Mouse (Mus musculus): ENCODE results near the gene Olfr25. TPM values are rescaled to one million over a fixed set of nuclear protein-coding genes. Genes with fewer than 3 reads are reported as not detected.

Gene Olfr25
- not detected for polyA plus RNA-seq (2014; fragmentation: Illumina TruSeq; extraction: RNeasy Lipid Tissue Mini Kit (QIAGEN cat#74804); ENCODE audit: low read depth, low replicate concordance)

DNA sequence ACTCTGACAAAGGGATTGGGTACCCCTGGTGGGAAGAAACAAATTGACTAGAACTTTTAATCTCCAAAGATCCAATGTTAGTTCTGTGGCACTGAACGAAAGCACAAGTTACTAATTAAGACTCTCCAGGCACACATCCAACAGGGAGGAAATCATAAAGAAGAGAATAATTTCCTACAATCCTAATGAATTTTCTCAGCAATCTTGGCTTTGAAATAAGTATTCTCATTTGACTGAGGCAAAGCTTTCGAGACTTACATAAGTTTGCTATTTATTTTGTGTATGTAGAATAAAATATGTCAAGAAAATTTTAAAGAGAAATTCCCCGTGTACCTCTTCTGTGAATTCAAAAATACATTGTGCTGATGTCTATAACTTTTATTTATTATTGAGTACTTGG lies at the start of gene Olfr25:
TSS of gene Olfr25 (plus strand) at position 301 of the 400 bp plus-strand sequence.

GRCm38 (mm10) chr9:38290807-38291206 lies 38.1 kb upstream of the Olfr25 start, which contains the start of gene Olfr896-ps1:
Olfr896-ps1 (plus strand) TSS chr9:38291107.

GRCm38 (mm10) chr9:38348111-38348510 lies 19.3 kb downstream of the Olfr25 start, which contains the start of gene Olfr898:
Olfr898 (plus strand) TSS chr9:38348411.

DNA sequence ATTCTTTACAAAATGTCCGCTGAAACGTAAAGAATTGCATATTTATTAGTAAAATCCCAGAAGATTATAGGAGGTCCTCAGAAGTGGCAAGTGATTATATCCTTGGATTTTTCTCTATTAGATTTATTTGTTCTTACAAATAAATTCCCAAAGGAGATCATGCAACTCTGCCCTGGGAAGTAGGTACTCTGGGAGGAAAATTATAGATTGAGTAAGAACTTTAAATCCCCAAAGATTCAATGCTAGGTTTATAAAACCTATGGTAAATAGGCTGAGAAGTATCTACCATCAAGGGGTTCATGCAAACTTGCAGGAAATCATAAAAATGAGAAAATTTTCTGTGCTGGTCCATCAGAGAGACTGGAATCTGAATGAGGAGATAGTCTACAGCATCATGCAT lies 37.7 kb downstream of the Olfr25 start, which contains the start of gene Olfr250:
TSS of gene Olfr250 (plus strand) at position 301 of the 400 bp plus-strand sequence.

DNA sequence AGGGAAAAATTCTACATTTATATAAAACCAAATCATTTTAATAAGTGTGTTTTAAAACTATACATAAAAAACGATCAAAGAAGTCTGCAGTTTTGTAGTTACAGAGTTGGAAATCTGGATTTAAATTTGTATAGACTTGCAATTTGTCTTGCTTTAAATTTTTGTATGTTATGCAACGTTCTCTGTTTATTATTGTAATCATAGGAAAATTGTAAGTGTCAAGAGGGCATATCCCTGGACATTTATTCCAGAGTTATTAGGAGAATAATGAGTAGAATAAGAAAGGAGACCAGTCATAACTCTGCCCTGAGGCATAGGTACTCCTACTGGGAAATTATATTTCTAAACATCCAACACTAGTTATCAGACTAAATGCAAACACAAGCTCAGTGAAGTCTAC lies 47.9 kb downstream of the Olfr25 start, which contains the start of gene Olfr251:
TSS of gene Olfr251 (plus strand) at position 301 of the 400 bp plus-strand sequence.

Other genes with a start within 250 kb of the Olfr25 start
- gene Olfr887, start 245.0 kb upstream of the Olfr25 start, polyA plus RNA-seq (2014; fragmentation: Illumina TruSeq; extraction: RNeasy Lipid Tissue Mini Kit (QIAGEN cat#74804); ENCODE audit: low read depth, low replicate concordance) = not detected
- gene Olfr888, start 220.9 kb upstream of the Olfr25 start, polyA plus RNA-seq (2014; fragmentation: Illumina TruSeq; extraction: RNeasy Lipid Tissue Mini Kit (QIAGEN cat#74804); ENCODE audit: low read depth, low replicate concordance) = not detected
- gene Olfr889, start 213.9 kb upstream of the Olfr25 start, polyA plus RNA-seq (2014; fragmentation: Illumina TruSeq; extraction: RNeasy Lipid Tissue Mini Kit (QIAGEN cat#74804); ENCODE audit: low read depth, low replicate concordance) = not detected
- not detected for gene Olfr890, start 186.5 kb upstream of the Olfr25 start, polyA plus RNA-seq (2014; fragmentation: Illumina TruSeq; extraction: RNeasy Lipid Tissue Mini Kit (QIAGEN cat#74804); ENCODE audit: low read depth, low replicate concordance)
- not detected for gene Olfr891, start 148.2 kb upstream of the Olfr25 start, polyA plus RNA-seq (2014; fragmentation: Illumina TruSeq; extraction: RNeasy Lipid Tissue Mini Kit (QIAGEN cat#74804); ENCODE audit: low read depth, low replicate concordance)
- not detected for gene Olfr893, start 120.7 kb upstream of the Olfr25 start, polyA plus RNA-seq (2014; fragmentation: Illumina TruSeq; extraction: RNeasy Lipid Tissue Mini Kit (QIAGEN cat#74804); ENCODE audit: low read depth, low replicate concordance)
- gene Olfr894, start 111.0 kb upstream of the Olfr25 start, polyA plus RNA-seq (2014; fragmentation: Illumina TruSeq; extraction: RNeasy Lipid Tissue Mini Kit (QIAGEN cat#74804); ENCODE audit: low read depth, low replicate concordance) = not detected
- gene Olfr143, start 76.3 kb upstream of the Olfr25 start, polyA plus RNA-seq (2014; fragmentation: Illumina TruSeq; extraction: RNeasy Lipid Tissue Mini Kit (QIAGEN cat#74804); ENCODE audit: low read depth, low replicate concordance) = not detected
- gene Olfr895, start 61.2 kb upstream of the Olfr25 start, polyA plus RNA-seq (2014; fragmentation: Illumina TruSeq; extraction: RNeasy Lipid Tissue Mini Kit (QIAGEN cat#74804); ENCODE audit: low read depth, low replicate concordance) = not detected
- not detected for gene Olfr896-ps1, start 38.0 kb upstream of the Olfr25 start, polyA plus RNA-seq (2014; fragmentation: Illumina TruSeq; extraction: RNeasy Lipid Tissue Mini Kit (QIAGEN cat#74804); ENCODE audit: low read depth, low replicate concordance)
- not detected for gene Olfr898, start 19.4 kb downstream of the Olfr25 start, polyA plus RNA-seq (2014; fragmentation: Illumina TruSeq; extraction: RNeasy Lipid Tissue Mini Kit (QIAGEN cat#74804); ENCODE audit: low read depth, low replicate concordance)
- gene Olfr250, start 37.8 kb downstream of the Olfr25 start, polyA plus RNA-seq (2014; fragmentation: Illumina TruSeq; extraction: RNeasy Lipid Tissue Mini Kit (QIAGEN cat#74804); ENCODE audit: low read depth, low replicate concordance) = not detected
- gene Olfr251, start 48.0 kb downstream of the Olfr25 start, polyA plus RNA-seq (2014; fragmentation: Illumina TruSeq; extraction: RNeasy Lipid Tissue Mini Kit (QIAGEN cat#74804); ENCODE audit: low read depth, low replicate concordance) = not detected
- gene Olfr147, start 72.6 kb downstream of the Olfr25 start, polyA plus RNA-seq (2014; fragmentation: Illumina TruSeq; extraction: RNeasy Lipid Tissue Mini Kit (QIAGEN cat#74804); ENCODE audit: low read depth, low replicate concordance) = not detected
- not detected for gene Olfr901, start 100.4 kb downstream of the Olfr25 start, polyA plus RNA-seq (2014; fragmentation: Illumina TruSeq; extraction: RNeasy Lipid Tissue Mini Kit (QIAGEN cat#74804); ENCODE audit: low read depth, low replicate concordance)
- not detected for gene Olfr902, start 118.6 kb downstream of the Olfr25 start, polyA plus RNA-seq (2014; fragmentation: Illumina TruSeq; extraction: RNeasy Lipid Tissue Mini Kit (QIAGEN cat#74804); ENCODE audit: low read depth, low replicate concordance)
- not detected for gene Olfr904, start 134.1 kb downstream of the Olfr25 start, polyA plus RNA-seq (2014; fragmentation: Illumina TruSeq; extraction: RNeasy Lipid Tissue Mini Kit (QIAGEN cat#74804); ENCODE audit: low read depth, low replicate concordance)
- gene Olfr905, start 142.0 kb downstream of the Olfr25 start, polyA plus RNA-seq (2014; fragmentation: Illumina TruSeq; extraction: RNeasy Lipid Tissue Mini Kit (QIAGEN cat#74804); ENCODE audit: low read depth, low replicate concordance) = not detected
- gene Olfr906, start 158.0 kb downstream of the Olfr25 start, polyA plus RNA-seq (2014; fragmentation: Illumina TruSeq; extraction: RNeasy Lipid Tissue Mini Kit (QIAGEN cat#74804); ENCODE audit: low read depth, low replicate concordance) = not detected
- gene Olfr907, start 166.7 kb downstream of the Olfr25 start, polyA plus RNA-seq (2014; fragmentation: Illumina TruSeq; extraction: RNeasy Lipid Tissue Mini Kit (QIAGEN cat#74804); ENCODE audit: low read depth, low replicate concordance) = not detected
- gene Olfr911-ps1, start 192.5 kb downstream of the Olfr25 start, polyA plus RNA-seq (2014; fragmentation: Illumina TruSeq; extraction: RNeasy Lipid Tissue Mini Kit (QIAGEN cat#74804); ENCODE audit: low read depth, low replicate concordance) = not detected
- not detected for gene Olfr910, start 208.8 kb downstream of the Olfr25 start, polyA plus RNA-seq (2014; fragmentation: Illumina TruSeq; extraction: RNeasy Lipid Tissue Mini Kit (QIAGEN cat#74804); ENCODE audit: low read depth, low replicate concordance)

Data from liver, adult 10 weeks (tissue).